Mouse (Mus musculus): ENCODE results near the gene Sox30. TPM values are rescaled to one million over a fixed set of nuclear protein-coding genes. Genes with fewer than 3 reads are reported as not detected.

Sox30 gene
- polyA plus RNA-seq, 1 experiment from 2014 or later, result 0.23 TPM

GRCm38 (mm10) chr11:46056770-46057411 is 76.8 kb downstream of the Sox30 start:
- Histone ChIP-seq H3K27ac (replicated peaks) (peak overlapping the region; percentile 82), H3K4me1 (peaks cover 12% of the 10 kb centered on the region), H3K4me3 (replicated peaks) (peak overlapping the region; percentile 63), H3K27me3 (no peaks in the 10 kb centered on the region), H3K36me3 (0 out of 2 replicates have a peak, but pooled peaks cover 5% of the 10 kb centered on the region), H3K9me3 (replicated peaks) (no peaks in the 10 kb centered on the region), H3K9ac (peak overlapping the region; percentile 69), H3K4me2 (replicated peaks) (peak overlapping the region; percentile 72)
- no peak for ATAC-seq (ENCODE audit: insufficient number of reproducible peaks, low FRiP score, low TSS enrichment, low read depth)
- 2% methylated on average over 25 of the region's 25 CpGs for WGBS

- H3K9ac ChIP-seq, result no peak overlapping the region
- H3K27ac ChIP-seq (replicated peaks), result no peak overlapping the region
- 0 out of 2 replicates have a peak, but pooled peaks cover 5% of the 10 kb centered on the region for H3K36me3 ChIP-seq
- peaks cover 12% of the 10 kb centered on the region for H3K4me1 ChIP-seq
- H3K4me2 ChIP-seq (replicated peaks), result peak overlapping the region; percentile 72
- H3K9me3 ChIP-seq (replicated peaks), result no peaks in the 10 kb centered on the region
- WGBS, result 48% methylated on average over 9 of the region's 9 CpGs
- no peak for ATAC-seq (ENCODE audit: insufficient number of reproducible peaks, low FRiP score, low TSS enrichment, low read depth)
- no peaks in the 10 kb centered on the region for H3K27me3 ChIP-seq
- peak overlapping the region; percentile 63; the same call in 1 of the 2 replicates for H3K4me3 ChIP-seq (replicated peaks)
These were observed 77.9 kb downstream of the Sox30 start for GRCm38 (mm10) chr11:46058011-46058410.

- Histone ChIP-seq H3K9me3 (replicated peaks) (no peaks in the 10 kb centered on the region), H3K4me3 (replicated peaks) (no peak overlapping the region), H3K36me3 (0 out of 2 replicates have a peak, but pooled peaks cover 5% of the 10 kb centered on the region), H3K27ac (replicated peaks) (no peak overlapping the region), H3K4me2 (replicated peaks) (no peak overlapping the region), H3K27me3 (no peaks in the 10 kb centered on the region), H3K9ac (no peak overlapping the region), H3K4me1 (peaks cover 12% of the 10 kb centered on the region)
- WGBS, result 97% methylated on average over 4 of the region's 4 CpGs
- no peak for ATAC-seq (ENCODE audit: insufficient number of reproducible peaks, low FRiP score, low TSS enrichment, low read depth)
These were observed 78.8 kb downstream of the Sox30 start for GRCm38 (mm10) chr11:46058916-46059315.

GRCm38 (mm10) chr11:46059887-46060650 is 80.0 kb downstream of the Sox30 start:
- Histone ChIP-seq H3K4me2 (replicated peaks) (no peak overlapping the region), H3K27me3 (no peaks in the 10 kb centered on the region), H3K4me3 (replicated peaks) (no peak overlapping the region), H3K9me3 (replicated peaks) (no peaks in the 10 kb centered on the region), H3K36me3 (0 out of 2 replicates have a peak, but pooled peaks cover 5% of the 10 kb centered on the region), H3K27ac (replicated peaks) (no peak overlapping the region), H3K9ac (no peak overlapping the region), H3K4me1 (peaks cover 19% of the 10 kb centered on the region)
- WGBS, result 68% methylated on average over 8 of the region's 8 CpGs
- no peak for ATAC-seq (ENCODE audit: insufficient number of reproducible peaks, low FRiP score, low TSS enrichment, low read depth)

- Histone ChIP-seq H3K27ac (replicated peaks) (no peak overlapping the region), H3K4me2 (replicated peaks) (no peak overlapping the region), H3K4me3 (replicated peaks) (no peak overlapping the region), H3K9ac (no peak overlapping the region), H3K27me3 (no peaks in the 10 kb centered on the region), H3K4me1 (peaks cover 22% of the 10 kb centered on the region), H3K9me3 (replicated peaks) (no peaks in the 10 kb centered on the region), H3K36me3 (0 out of 2 replicates have a peak, but pooled peaks cover 5% of the 10 kb centered on the region)
- no peak for ATAC-seq (ENCODE audit: insufficient number of reproducible peaks, low FRiP score, low TSS enrichment, low read depth)
- 83% methylated on average over 5 of the region's 5 CpGs for whole genome bisulfite sequencing
These were observed 80.5 kb downstream of the Sox30 start for GRCm38 (mm10) chr11:46060651-46061020.

GRCm38 (mm10) chr11:46061776-46062445 is 81.8 kb downstream of the Sox30 start:
- Histone ChIP-seq H3K4me3 (replicated peaks) (no peak overlapping the region), H3K4me1 (peaks cover 22% of the 10 kb centered on the region), H3K9ac (no peak overlapping the region), H3K27ac (replicated peaks) (0 out of 2 replicates have a peak overlapping the region, but pooled peaks have one; percentile 28), H3K27me3 (no peaks in the 10 kb centered on the region), H3K36me3 (0 out of 2 replicates have a peak, but pooled peaks cover 12% of the 10 kb centered on the region), H3K9me3 (replicated peaks) (no peaks in the 10 kb centered on the region), H3K4me2 (replicated peaks) (no peak overlapping the region)
- WGBS, result 78% methylated on average over 6 of the region's 6 CpGs
- no peak for ATAC-seq (ENCODE audit: insufficient number of reproducible peaks, low FRiP score, low TSS enrichment, low read depth)

GRCm38 (mm10) chr11:46062569-46062968 is 82.5 kb downstream of the Sox30 start:
- WGBS, result 79% methylated on average over 4 of the region's 4 CpGs
- Histone ChIP-seq H3K9ac (no peak overlapping the region), H3K4me2 (replicated peaks) (no peak overlapping the region), H3K36me3 (0 out of 2 replicates have a peak, but pooled peaks cover 13% of the 10 kb centered on the region), H3K27ac (replicated peaks) (no peak overlapping the region), H3K9me3 (replicated peaks) (no peaks in the 10 kb centered on the region), H3K4me1 (peaks cover 17% of the 10 kb centered on the region), H3K27me3 (no peaks in the 10 kb centered on the region), H3K4me3 (replicated peaks) (no peak overlapping the region)
- ATAC-seq (ENCODE audit: insufficient number of reproducible peaks, low FRiP score, low TSS enrichment, low read depth), result no peak

- no peak overlapping the region for H3K4me2 ChIP-seq (replicated peaks)
- H3K9ac ChIP-seq, result no peak overlapping the region
These were observed 83.1 kb downstream of the Sox30 start for GRCm38 (mm10) chr11:46062993-46063731.

GRCm38 (mm10) chr11:46064767-46065166 is 84.7 kb downstream of the Sox30 start:
- H3K4me2 ChIP-seq (replicated peaks), result no peak overlapping the region
- no peak overlapping the region for H3K9ac ChIP-seq
- no peaks in the 10 kb centered on the region for H3K27me3 ChIP-seq
- 0 out of 2 replicates have a peak, but pooled peaks cover 13% of the 10 kb centered on the region for H3K36me3 ChIP-seq
- no peak overlapping the region for H3K4me3 ChIP-seq (replicated peaks)
- no peaks in the 10 kb centered on the region for H3K9me3 ChIP-seq (replicated peaks)
- WGBS, result 52% methylated on average over 8 of the region's 8 CpGs
- ATAC-seq (ENCODE audit: insufficient number of reproducible peaks, low FRiP score, low TSS enrichment, low read depth), result no peak
- peak overlapping the region; percentile 44; the same call in 1 of the 2 replicates for H3K27ac ChIP-seq (replicated peaks)
- H3K4me1 ChIP-seq, result peaks cover 31% of the 10 kb centered on the region

More at GRCm38 (mm10) chr11:46062993-46063731, 83.1 kb downstream of the Sox30 start:
- H3K4me3 ChIP-seq (replicated peaks), result no peak overlapping the region
- ATAC-seq (ENCODE audit: insufficient number of reproducible peaks, low FRiP score, low TSS enrichment, low read depth), result no peak
- H3K27me3 ChIP-seq, result no peaks in the 10 kb centered on the region
- 0 out of 2 replicates have a peak, but pooled peaks cover 13% of the 10 kb centered on the region for H3K36me3 ChIP-seq
- H3K4me1 ChIP-seq, result peaks cover 17% of the 10 kb centered on the region
- no peaks in the 10 kb centered on the region for H3K9me3 ChIP-seq (replicated peaks)
- H3K27ac ChIP-seq (replicated peaks), result no peak overlapping the region
- WGBS, result 52% methylated on average over 9 of the region's 9 CpGs

GRCm38 (mm10) chr11:46065201-46066011 is 85.3 kb downstream of the Sox30 start:
- H3K27ac ChIP-seq (replicated peaks), result peak overlapping the region; percentile 55; the same call in 1 of the 2 replicates
- no peak overlapping the region for H3K9ac ChIP-seq
- ATAC-seq (ENCODE audit: insufficient number of reproducible peaks, low FRiP score, low TSS enrichment, low read depth), result no peak
- H3K27me3 ChIP-seq, result no peaks in the 10 kb centered on the region
- H3K4me1 ChIP-seq, result peaks cover 37% of the 10 kb centered on the region
- no peaks in the 10 kb centered on the region for H3K9me3 ChIP-seq (replicated peaks)
- WGBS, result 43% methylated on average over 21 of the region's 21 CpGs
- no peak overlapping the region for H3K4me2 ChIP-seq (replicated peaks)
- H3K36me3 ChIP-seq, result 0 out of 2 replicates have a peak, but pooled peaks cover 13% of the 10 kb centered on the region
- H3K4me3 ChIP-seq (replicated peaks), result no peak overlapping the region
